In genomic region chr4:32303674-32304073, GRCm38 (mm10) we compare ENCODE assay signal across 8 mouse cellular contexts.
DNase-seq lines count a peak whose midpoint lies in the region; ATAC-seq and TF ChIP-seq lines count a peak whose summit lies in the region.

No protein-coding gene starts in this region.

- under 1% methylated on average over 8 of the region's 8 CpGs for WGBS in forebrain, embryonic 11.5 days
- WGBS in heart, embryonic 13.5 days: 2% methylated on average over 8 of the region's 8 CpGs
- 2% methylated on average over 8 of the region's 8 CpGs for WGBS in kidney, postnatal 0 days
- 2% methylated on average over 8 of the region's 8 CpGs for WGBS in limb, embryonic 15.5 days
- WGBS in midbrain, embryonic 16.5 days: 4% methylated on average over 8 of the region's 8 CpGs

- H3K27ac ChIP-seq in forebrain, embryonic 11.5 days (ENCODE audit: low read depth, low read length): peak overlapping the region; percentile 78
- peak overlapping the region; percentile 97 for H3K27ac ChIP-seq in heart, embryonic 13.5 days (replicated peaks)
- H3K27ac ChIP-seq in kidney, postnatal 0 days: peak overlapping the region; percentile 51
- H3K27ac ChIP-seq in limb, embryonic 15.5 days: peak overlapping the region; percentile 91
- H3K27ac ChIP-seq in midbrain, embryonic 16.5 days (ENCODE audit: low read length): peak overlapping the region; percentile 79

- H3K4me2 ChIP-seq in forebrain, embryonic 11.5 days (ENCODE audit: low read depth, low read length, severe bottlenecking): peak overlapping the region; percentile 26; the same call in 1 of the 2 replicates
- peak overlapping the region; percentile 68 for H3K4me2 ChIP-seq in heart, embryonic 13.5 days
- peak overlapping the region; percentile 44 for H3K4me2 ChIP-seq in kidney, postnatal 0 days (ENCODE audit: low read length)
- peak overlapping the region; percentile 48 for H3K4me2 ChIP-seq in limb, embryonic 15.5 days
- H3K4me2 ChIP-seq in midbrain, embryonic 16.5 days (ENCODE audit: low read length): peak overlapping the region; percentile 1; the same call in 1 of the 2 replicates

- H3K9ac ChIP-seq in forebrain, embryonic 11.5 days (ENCODE audit: low read length): 0 out of 2 replicates have a peak overlapping the region, but pooled peaks have one; percentile 20
- peak overlapping the region; percentile 72 for H3K9ac ChIP-seq in heart, embryonic 13.5 days
- H3K9ac ChIP-seq in kidney, postnatal 0 days (ENCODE audit: low read depth, low read length): no peak overlapping the region
- H3K9ac ChIP-seq in limb, embryonic 15.5 days: no peak overlapping the region
- H3K9ac ChIP-seq in midbrain, embryonic 16.5 days (ENCODE audit: low read depth, low read length): no peak overlapping the region

- no peaks in the 10 kb centered on the region; the same call in 1 of the 2 replicates for H3K36me3 ChIP-seq in forebrain, embryonic 11.5 days (ENCODE audit: control insufficient read depth, insufficient read depth, low read length)
- no peaks in the 10 kb centered on the region for H3K36me3 ChIP-seq in heart, embryonic 13.5 days
- H3K36me3 ChIP-seq in kidney, postnatal 0 days (ENCODE audit: insufficient read depth, low read length): no peaks in the 10 kb centered on the region
- H3K36me3 ChIP-seq in limb, embryonic 15.5 days: no peaks in the 10 kb centered on the region
- H3K36me3 ChIP-seq in midbrain, embryonic 16.5 days (ENCODE audit: control insufficient read depth, insufficient read depth, low read length): no peaks in the 10 kb centered on the region

- H3K27me3 ChIP-seq in forebrain, embryonic 11.5 days (ENCODE audit: control insufficient read depth, insufficient read depth, low read length): no peaks in the 10 kb centered on the region
- H3K27me3 ChIP-seq in heart, embryonic 13.5 days (replicated peaks): no peaks in the 10 kb centered on the region
- H3K27me3 ChIP-seq in kidney, postnatal 0 days (ENCODE audit: insufficient read depth, low read length): no peaks in the 10 kb centered on the region
- no peaks in the 10 kb centered on the region for H3K27me3 ChIP-seq in limb, embryonic 15.5 days
- no peaks in the 10 kb centered on the region for H3K27me3 ChIP-seq in midbrain, embryonic 16.5 days (ENCODE audit: control insufficient read depth, insufficient read depth, low read depth, low read length)

- no peak overlapping the region for H3K4me3 ChIP-seq in forebrain, embryonic 11.5 days (ENCODE audit: low read depth, low read length)
- H3K4me3 ChIP-seq in heart, embryonic 13.5 days: peak overlapping the region; percentile 35
- no peak overlapping the region for H3K4me3 ChIP-seq in kidney, postnatal 0 days (replicated peaks; ENCODE audit: low read depth, low read length)
- H3K4me3 ChIP-seq in limb, embryonic 15.5 days: peak overlapping the region; percentile 13; the same call in 1 of the 2 replicates
- no peak overlapping the region for H3K4me3 ChIP-seq in midbrain, embryonic 16.5 days (ENCODE audit: low read depth, low read length)

- peaks cover 38% of the 10 kb centered on the region for H3K4me1 ChIP-seq in forebrain, embryonic 11.5 days (replicated peaks; ENCODE audit: control insufficient read depth, insufficient read depth, low read length)
- peaks cover 94% of the 10 kb centered on the region for H3K4me1 ChIP-seq in heart, embryonic 13.5 days
- H3K4me1 ChIP-seq in kidney, postnatal 0 days (replicated peaks; ENCODE audit: insufficient read depth, low read length): peaks cover 42% of the 10 kb centered on the region
- peaks cover 53% of the 10 kb centered on the region for H3K4me1 ChIP-seq in limb, embryonic 15.5 days
- peaks cover 45% of the 10 kb centered on the region for H3K4me1 ChIP-seq in midbrain, embryonic 16.5 days (ENCODE audit: control insufficient read depth, insufficient read depth, low read length)

- DNase-seq in spleen, adult 18-20 months: peak; percentile 20 to 34
- DNase-seq in spleen, postnatal 4 days (ENCODE audit: low spot score in 2 of 2): no peak
- DNase-seq in forebrain, embryonic 11.5 days (ENCODE audit: low spot score): peak; percentile 83
- peak; percentile 98 for DNase-seq in kidney, postnatal 0 days (ENCODE audit: low spot score)
- DNase-seq in telencephalon, adult 2 months (ENCODE audit: low read depth, low spot score): peak; percentile 96

- H3K9me3 ChIP-seq in forebrain, embryonic 11.5 days (ENCODE audit: control insufficient read depth, low read length): no peaks in the 10 kb centered on the region
- no peaks in the 10 kb centered on the region for H3K9me3 ChIP-seq in heart, embryonic 13.5 days
- H3K9me3 ChIP-seq in kidney, postnatal 0 days (replicated peaks; ENCODE audit: low read length): no peaks in the 10 kb centered on the region
- no peaks in the 10 kb centered on the region for H3K9me3 ChIP-seq in limb, embryonic 15.5 days
- H3K9me3 ChIP-seq in midbrain, embryonic 16.5 days (replicated peaks; ENCODE audit: control insufficient read depth, low read length, poor library complexity, severe bottlenecking): no peaks in the 10 kb centered on the region

- TF ChIP-seq CTCF in kidney, postnatal 0 days (IDR thresholded peaks at IDR 0.05; ENCODE audit: low read depth): no peak

- ATAC-seq in forebrain, embryonic 11.5 days (replicated peaks; ENCODE audit: low FRiP score): peak; percentile 88
- ATAC-seq in heart, embryonic 13.5 days (ENCODE audit: extremely low read depth, insufficient number of reproducible peaks, low FRiP score, low TSS enrichment): peak; percentile 61; the same call in 1 of the 2 replicates
- ATAC-seq in kidney, postnatal 0 days (replicated peaks; ENCODE audit: low FRiP score, low read depth): peak; percentile 77; the same call in 1 of the 2 replicates
- peak; percentile 77 for ATAC-seq in limb, embryonic 15.5 days (ENCODE audit: insufficient number of reproducible peaks, low FRiP score, low TSS enrichment, low read depth)
- peak; percentile 79 for ATAC-seq in midbrain, embryonic 16.5 days

Comparison
In these comparisons a context has a peak if more than half of its experiments do, and no peak if none do; other contexts are left out.
1. DNase-seq: peak in spleen, adult 18-20 months (2 of 2), forebrain, embryonic 11.5 days (single experiment), kidney, postnatal 0 days (single experiment) and telencephalon, adult 2 months (single experiment); none in spleen, postnatal 4 days (0 of 2).
2. H3K4me2 ChIP-seq: peak in every context shown above with its lines; median percentile 68 in heart, embryonic 13.5 days; 48 in limb, embryonic 15.5 days; 44 in kidney, postnatal 0 days; 26 in forebrain, embryonic 11.5 days; 1 in midbrain, embryonic 16.5 days.
3. H3K4me3 ChIP-seq: peak in heart, embryonic 13.5 days (single experiment) and limb, embryonic 15.5 days (single experiment); none in forebrain, embryonic 11.5 days (single experiment), kidney, postnatal 0 days (single experiment) and midbrain, embryonic 16.5 days (single experiment).
4. H3K9ac ChIP-seq: peak in forebrain, embryonic 11.5 days (single experiment) and heart, embryonic 13.5 days (single experiment); none in kidney, postnatal 0 days (single experiment), limb, embryonic 15.5 days (single experiment) and midbrain, embryonic 16.5 days (single experiment).
5. Peak in every context shown above with its lines, with median percentiles within 50 percentile points of each other: ATAC-seq and H3K27ac ChIP-seq.